Mouse (Mus musculus): ENCODE data around the gene Olfr1008. TPM values are rescaled to one million over a fixed set of nuclear protein-coding genes. Genes with fewer than 3 reads are reported as not detected.
"Not testable (repeated sequence)": the region's sequence is repeated elsewhere in the genome, so short reads cannot be mapped to it uniquely, and the experiment has no call there.

The Olfr1008 gene
- not detected in 2 replicates for total RNA-seq (2017)

- ATAC-seq (replicated peaks; ENCODE audit: low read depth, poor library complexity, severe bottlenecking) = no peak
Measured at GRCm38 (mm10) chr2:85689131-85689530, at the start of gene Olfr1008. Gene Olfr1008, plus strand, starts transcription at chr2:85689431.

DNA sequence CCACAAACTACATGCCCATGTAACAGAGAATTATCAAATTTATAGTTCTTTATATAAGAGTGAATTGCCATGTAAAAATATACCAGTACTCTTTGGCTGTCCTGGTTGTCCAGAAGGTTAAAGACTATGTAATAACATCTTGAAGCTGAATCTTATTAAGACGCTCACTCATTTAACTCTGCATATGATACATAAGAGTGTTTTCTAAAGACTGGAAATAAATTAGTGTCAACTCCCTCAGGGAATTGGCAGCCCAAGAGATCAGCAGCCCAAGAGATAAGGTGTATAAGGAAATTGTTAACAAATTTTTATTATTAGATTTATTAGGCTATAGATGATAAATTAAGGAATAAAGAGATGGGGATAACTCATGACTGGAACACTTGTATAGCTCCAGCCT lies 38.6 kb upstream of the Olfr1008 start, which contains the start of gene Olfr1002:
TSS of gene Olfr1002 (minus strand) at position 101 of the 400 bp plus-strand sequence.
- ATAC-seq (replicated peaks; ENCODE audit: low read depth, poor library complexity, severe bottlenecking) = no peak

DNA sequence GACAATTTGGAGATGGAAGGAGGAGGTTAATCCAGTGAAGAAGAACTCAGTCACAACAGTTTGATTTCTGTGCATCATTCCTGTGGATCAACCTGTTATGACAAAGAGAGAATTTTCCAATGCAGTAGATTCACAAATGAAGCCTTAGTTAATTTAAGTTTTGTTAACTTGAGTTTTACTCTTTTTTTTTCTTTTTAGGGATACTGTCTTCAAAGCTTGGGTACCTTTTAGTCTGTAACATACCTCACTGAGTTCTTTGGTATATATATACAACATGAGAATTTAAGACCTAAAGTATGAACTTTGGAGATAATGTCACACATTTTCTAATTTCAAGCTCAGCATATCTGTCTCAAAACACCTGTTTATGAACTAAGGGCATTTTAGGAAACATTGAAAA lies 24.9 kb upstream of the Olfr1008 start, which contains the start of gene Olfr154:
TSS of gene Olfr154 (minus strand) at position 101 of the 400 bp plus-strand sequence.
- ATAC-seq (replicated peaks; ENCODE audit: low read depth, poor library complexity, severe bottlenecking) = not testable (repeated sequence)

GRCm38 (mm10) chr2:85678667-85679066 lies 10.6 kb upstream of the Olfr1008 start, which contains the start of gene Olfr1006:
Gene Olfr1006, minus strand, starts transcription at chr2:85678767.
- no peak for ATAC-seq (replicated peaks; ENCODE audit: low read depth, poor library complexity, severe bottlenecking)

GRCm38 (mm10) chr2:85710680-85711079 lies 21.4 kb downstream of the Olfr1008 start:
- not testable (repeated sequence) for ATAC-seq (replicated peaks; ENCODE audit: low read depth, poor library complexity, severe bottlenecking)

GRCm38 (mm10) chr2:85711159-85711558 lies 21.9 kb downstream of the Olfr1008 start:
- no peak for ATAC-seq (replicated peaks; ENCODE audit: low read depth, poor library complexity, severe bottlenecking)

DNA sequence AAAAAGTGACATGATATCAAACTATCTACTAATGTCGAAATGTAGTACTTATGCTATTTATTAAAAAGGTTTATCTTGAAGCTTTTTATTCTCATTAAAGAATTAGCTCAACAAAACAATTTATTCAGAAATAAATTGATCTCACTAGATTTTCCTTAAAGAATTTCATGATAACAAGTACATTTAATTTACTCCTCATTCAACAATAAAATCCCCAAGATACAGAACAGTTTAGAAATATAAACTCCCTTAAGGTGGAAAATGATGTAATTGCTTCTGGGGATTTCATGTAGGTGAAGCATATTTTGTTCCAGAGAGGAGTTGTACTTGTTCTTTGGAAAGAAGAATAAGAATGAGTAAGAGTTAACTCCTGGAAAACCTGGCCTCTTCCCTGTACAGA lies 25.9 kb downstream of the Olfr1008 start, which contains the start of gene Olfr1009:
TSS of gene Olfr1009 (plus strand) at position 301 of the 400 bp plus-strand sequence.
- ATAC-seq (replicated peaks; ENCODE audit: low read depth, poor library complexity, severe bottlenecking) = no peak

- ATAC-seq (replicated peaks; ENCODE audit: low read depth, poor library complexity, severe bottlenecking) = peak; percentile 90
Measured at GRCm38 (mm10) chr2:85725793-85726192, 36.6 kb downstream of the Olfr1008 start.

Other genes starting within 250 kb of the Olfr1008 start
- not detected in 2 replicates for gene Olfr995, start 245.8 kb upstream of the Olfr1008 start, total RNA-seq (2017)
- gene 4833423E24Rik, start 170.4 kb upstream of the Olfr1008 start, total RNA-seq (2017) = not detected in 2 replicates
- not detected in 2 replicates for gene Olfr996, start 110.2 kb upstream of the Olfr1008 start, total RNA-seq (2017)
- gene Olfr998, start 100.5 kb upstream of the Olfr1008 start, total RNA-seq (2017) = not detected in 2 replicates
- gene Olfr1000, start 77.5 kb upstream of the Olfr1008 start, total RNA-seq (2017) = not detected in 2 replicates
- not detected in 2 replicates for gene Olfr1002, start 38.7 kb upstream of the Olfr1008 start, total RNA-seq (2017)
- not detected in 2 replicates for gene Olfr154, start 25.0 kb upstream of the Olfr1008 start, total RNA-seq (2017)
- not detected in 2 replicates for gene Olfr1006, start 10.7 kb upstream of the Olfr1008 start, total RNA-seq (2017)
- gene Olfr1009, start 26.0 kb downstream of the Olfr1008 start, total RNA-seq (2017) = not detected in 2 replicates
- gene Olfr1012, start 73.3 kb downstream of the Olfr1008 start, total RNA-seq (2017) = not detected in 2 replicates
- gene Olfr1013, start 77.7 kb downstream of the Olfr1008 start, total RNA-seq (2017) = not detected in 2 replicates
- gene Olfr1014, start 83.3 kb downstream of the Olfr1008 start, total RNA-seq (2017) = not detected in 2 replicates
- not detected in 2 replicates for gene Olfr1015, start 92.6 kb downstream of the Olfr1008 start, total RNA-seq (2017)
- not detected in 2 replicates for gene Olfr1016, start 113.1 kb downstream of the Olfr1008 start, total RNA-seq (2017)
- not detected in 2 replicates for gene Olfr1018, start 129.0 kb downstream of the Olfr1008 start, total RNA-seq (2017)
- not detected in 2 replicates for gene Olfr1019, start 156.1 kb downstream of the Olfr1008 start, total RNA-seq (2017)
- not detected in 2 replicates for gene Olfr1020, start 157.6 kb downstream of the Olfr1008 start, total RNA-seq (2017)
- gene Olfr1022, start 179.2 kb downstream of the Olfr1008 start, total RNA-seq (2017) = not detected in 2 replicates
- not detected in 2 replicates for gene Olfr1023, start 196.2 kb downstream of the Olfr1008 start, total RNA-seq (2017)
- not detected in 2 replicates for gene Olfr1024, start 215.6 kb downstream of the Olfr1008 start, total RNA-seq (2017)
- not detected in 2 replicates for gene Olfr1025-ps1, start 225.8 kb downstream of the Olfr1008 start, total RNA-seq (2017)
- gene Olfr1026, start 232.1 kb downstream of the Olfr1008 start, total RNA-seq (2017) = not detected in 2 replicates

Data from common myeloid progenitor, adult 5-6 weeks (primary cell).